Mouse (Mus musculus) activated CD4-positive, CD25-positive, alpha-beta regulatory T cell (primary cell): Measurements from ENCODE around the gene Otud7a. TPM values are rescaled to one million over a fixed set of nuclear protein-coding genes. Genes with fewer than 3 reads are reported as not detected.

ENCODE experiments used
- polyA plus RNA-seq, 2 experiments: library from polyadenylated mRNA; unstranded; fragments of 100-300 nt; shearing (Covaris generic); gene quantifications; one replicate each; pipeline ENCODE4 v1.2.1; 2017

Gene Otud7a
- not detected for polyA plus RNA-seq

DNA sequence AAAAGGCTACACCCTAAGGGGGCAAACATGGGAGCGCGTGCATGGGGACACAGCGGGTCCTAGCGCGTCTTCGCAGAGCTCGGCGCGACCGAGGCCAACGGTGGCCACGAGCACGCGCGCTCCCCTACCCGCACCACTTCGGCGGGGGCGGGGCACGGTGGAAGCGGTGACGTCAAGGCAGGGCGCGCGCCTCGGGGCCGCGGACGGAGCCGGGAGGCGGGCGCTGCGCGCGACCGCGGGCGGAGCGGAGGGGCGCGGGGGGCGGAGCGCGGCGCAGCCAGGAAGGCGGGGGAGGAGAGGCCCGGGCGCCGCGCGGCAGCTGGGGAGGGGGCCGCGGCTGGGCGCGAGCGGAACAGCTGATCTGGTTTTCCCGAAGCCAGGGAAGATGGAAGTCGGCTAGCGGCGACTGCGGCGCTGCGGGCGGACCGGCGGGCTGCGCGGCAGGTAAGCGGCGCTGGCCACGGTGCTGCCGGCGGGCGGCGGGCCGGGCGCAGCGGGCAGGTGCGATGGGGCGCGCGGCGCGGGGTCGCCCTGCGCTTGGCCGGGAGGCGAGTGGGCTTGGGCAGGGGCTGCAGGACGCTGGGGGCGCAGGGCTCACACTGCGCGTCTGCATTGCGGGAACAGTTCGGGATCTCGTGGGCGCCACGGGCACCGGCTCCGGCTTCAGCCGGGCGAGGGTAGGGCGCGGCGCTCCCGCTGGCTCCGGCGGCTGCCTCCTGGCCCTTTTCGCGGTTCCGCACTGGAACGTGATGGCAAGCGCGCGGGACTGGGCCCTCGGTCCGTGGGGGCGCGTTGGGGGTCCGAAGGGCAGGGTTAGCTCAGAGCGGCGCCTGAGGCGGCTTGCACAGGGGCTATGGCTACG is at the start of gene Otud7a:
TSS of gene Otud7a (plus strand) at position 268 of the 862 bp plus-strand sequence.

Other genes with a start within 250 kb of the Otud7a start
- under 1 TPM in 1 of 2 experiments, not detected in 1; 0.29 TPM for gene Chrna7, start 232.2 kb upstream of the Otud7a start, polyA plus RNA-seq